Mouse (Mus musculus): ENCODE measurements around the gene Upk3a. TPM values are rescaled to one million over a fixed set of nuclear protein-coding genes. Genes with fewer than 3 reads are reported as not detected.

The Upk3a gene
- polyA plus RNA-seq (2015; fragmentation: Nextera tagmentation; extraction: Ambion mirVana) = 0.77 and 1.1 TPM in 2 replicates

DNA sequence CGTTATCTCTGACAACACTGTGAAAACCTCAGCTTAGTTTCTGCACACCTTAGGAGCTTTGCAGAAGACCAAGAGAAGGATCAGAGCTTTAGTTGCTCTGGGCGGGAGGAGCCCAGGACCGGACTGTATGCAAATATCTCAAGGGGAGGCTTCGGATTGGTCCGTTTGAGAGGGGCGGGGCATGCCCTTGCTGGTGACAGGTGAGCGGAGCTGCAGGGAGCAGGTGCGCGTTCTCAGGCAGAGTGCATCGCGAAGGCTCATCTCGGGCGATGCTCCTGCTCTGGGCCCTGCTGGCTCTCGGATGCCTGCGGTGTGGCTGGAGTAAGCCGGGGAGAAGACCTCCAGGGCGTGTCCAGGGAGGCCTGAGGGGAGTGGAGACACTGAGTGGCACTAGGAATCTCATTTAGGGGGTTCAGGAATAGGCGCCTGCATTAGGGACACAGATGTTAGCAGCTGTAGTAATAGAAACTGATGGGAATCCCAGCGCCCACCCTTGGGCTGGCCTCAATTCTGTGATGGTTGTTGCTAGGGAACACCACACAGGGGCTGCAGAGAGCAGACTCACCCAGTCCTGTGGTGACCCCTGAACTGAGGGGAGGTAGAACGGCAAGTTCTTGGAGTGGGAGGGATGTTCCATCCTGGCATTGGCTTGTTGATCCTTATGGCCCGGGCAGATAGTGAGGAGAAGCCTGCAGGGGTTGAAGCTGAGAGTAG is at the start of gene Upk3a:
Upk3a (plus strand) TSS at position 191 of the 714 bp plus-strand sequence.
- Histone ChIP-seq H3K4me2 (ENCODE audit: low read length) (peak within 1 kb of the TSS; percentile 53), H3K9ac (ENCODE audit: low read depth, low read length) (0 out of 2 replicates have a peak within 1 kb of the TSS, but pooled peaks have one; percentile 32), H3K4me1 (ENCODE audit: control insufficient read depth, insufficient read depth, low read length) (peaks cover 7% of the 10 kb centered on the region), H3K36me3 (ENCODE audit: control insufficient read depth, insufficient read depth, low read length) (no peaks in the 10 kb centered on the region), H3K4me3 (ENCODE audit: low read depth, low read length) (peak within 1 kb of the TSS; percentile 5; the same call in 1 of the 2 replicates), H3K9me3 (replicated peaks; ENCODE audit: control insufficient read depth, low read length, poor library complexity, severe bottlenecking) (no peaks in the 10 kb centered on the region), H3K27me3 (ENCODE audit: control insufficient read depth, insufficient read depth, low read depth, low read length) (no peaks in the 10 kb centered on the region), H3K27ac (ENCODE audit: low read length) (no peak within 1 kb of the TSS)
- ATAC-seq = no peak
- WGBS = 7% methylated on average over 21 of the region's 21 CpGs

DNA sequence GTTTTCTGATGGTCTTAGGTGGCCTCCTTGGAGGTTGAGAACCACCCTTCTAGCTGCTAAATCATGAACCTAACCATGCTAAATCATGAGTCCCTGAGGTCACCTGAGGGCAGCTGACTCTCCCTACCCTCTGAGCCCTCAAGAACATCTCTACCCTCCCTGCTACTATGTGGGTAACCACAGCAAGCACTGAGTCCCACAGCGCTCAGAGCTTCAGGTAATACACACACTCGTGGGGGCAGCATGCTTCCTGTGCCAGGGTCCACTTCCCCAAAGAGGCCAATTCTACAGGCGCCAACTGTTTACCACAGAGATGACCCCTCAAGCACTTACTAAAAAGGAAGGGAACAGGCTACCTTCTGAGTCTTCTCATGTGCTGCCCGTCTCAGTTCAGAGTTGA is 48.4 kb upstream of the Upk3a start:
- H3K9ac ChIP-seq (ENCODE audit: low read depth, low read length) = no peak overlapping the region
- no peak overlapping the region for H3K27ac ChIP-seq (ENCODE audit: low read length)
- H3K4me1 ChIP-seq (ENCODE audit: control insufficient read depth, insufficient read depth, low read length) = peaks cover 10% of the 10 kb centered on the region
- H3K36me3 ChIP-seq (ENCODE audit: control insufficient read depth, insufficient read depth, low read length) = no peaks in the 10 kb centered on the region; the same call in 1 of the 2 replicates
- no peak overlapping the region for H3K4me2 ChIP-seq (ENCODE audit: low read length)
- H3K9me3 ChIP-seq (replicated peaks; ENCODE audit: control insufficient read depth, low read length, poor library complexity, severe bottlenecking) = no peaks in the 10 kb centered on the region
- no peak for ATAC-seq
- H3K27me3 ChIP-seq (ENCODE audit: control insufficient read depth, insufficient read depth, low read depth, low read length) = no peaks in the 10 kb centered on the region
- WGBS = 91% methylated on average over 4 of the region's 4 CpGs
- H3K4me3 ChIP-seq (ENCODE audit: low read depth, low read length) = no peak overlapping the region

DNA sequence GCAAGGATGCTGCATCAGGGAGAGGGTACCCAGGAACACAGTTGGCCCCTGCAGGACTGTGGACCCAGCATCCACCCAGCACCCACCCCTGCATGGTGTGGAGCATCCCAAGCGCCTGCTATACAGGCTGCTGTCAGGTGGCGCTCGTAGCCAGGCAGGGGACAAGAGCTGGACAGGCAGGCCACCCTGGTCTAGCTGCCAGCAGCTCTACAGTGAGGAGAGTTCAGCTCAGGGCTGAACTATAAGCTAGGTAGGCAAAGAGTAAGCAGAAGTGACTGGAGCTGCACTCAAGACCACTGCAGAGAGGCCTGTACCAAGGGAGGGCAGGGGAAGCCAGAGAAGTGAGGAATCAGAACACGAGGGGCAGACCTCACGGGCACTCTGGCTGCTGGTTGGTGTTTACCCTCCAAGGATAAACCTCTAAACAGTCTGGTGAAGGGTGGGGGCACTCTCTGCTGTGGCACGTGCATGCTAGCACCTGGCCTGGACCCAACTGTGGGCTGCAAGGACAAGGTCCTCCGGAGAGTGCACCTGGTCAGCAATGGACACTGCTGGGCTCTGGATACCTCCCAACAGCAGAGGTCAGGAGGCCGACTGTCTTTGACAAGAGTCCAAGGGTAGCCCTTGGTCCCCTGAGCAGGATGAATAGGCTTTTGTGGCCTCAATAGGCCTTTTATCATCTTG is 43.9 kb upstream of the Upk3a start:
- 0 out of 2 replicates have a peak, but pooled peaks have one; percentile 60 for ATAC-seq
- Histone ChIP-seq H3K4me2 (ENCODE audit: low read length) (no peak overlapping the region), H3K27ac (ENCODE audit: low read length) (no peak overlapping the region), H3K9ac (ENCODE audit: low read depth, low read length) (peak overlapping the region; percentile 30; the same call in 1 of the 2 replicates), H3K27me3 (ENCODE audit: control insufficient read depth, insufficient read depth, low read depth, low read length) (no peaks in the 10 kb centered on the region), H3K4me3 (ENCODE audit: low read depth, low read length) (no peak overlapping the region), H3K36me3 (ENCODE audit: control insufficient read depth, insufficient read depth, low read length) (no peaks in the 10 kb centered on the region; the same call in 1 of the 2 replicates), H3K9me3 (replicated peaks; ENCODE audit: control insufficient read depth, low read length, poor library complexity, severe bottlenecking) (no peaks in the 10 kb centered on the region), H3K4me1 (ENCODE audit: control insufficient read depth, insufficient read depth, low read length) (peaks cover 17% of the 10 kb centered on the region)
- WGBS = 48% methylated on average over 8 of the region's 8 CpGs

DNA sequence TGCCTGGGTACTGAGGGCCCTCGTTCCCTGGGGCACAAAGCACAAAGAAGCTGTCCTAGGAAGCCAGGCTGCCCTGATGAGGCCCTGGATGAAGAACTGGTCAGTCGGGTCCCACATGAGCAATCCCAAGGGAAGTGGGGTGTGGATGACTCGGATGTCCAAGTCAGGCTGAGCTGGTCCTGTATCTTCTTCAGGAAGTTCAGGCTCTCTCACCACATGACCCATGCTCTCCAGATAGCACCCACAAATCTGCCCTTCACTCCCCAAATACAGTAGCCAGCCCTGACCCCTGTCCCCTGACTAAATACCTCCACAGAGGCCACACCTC is 43.4 kb upstream of the Upk3a start:
- no peaks in the 10 kb centered on the region; the same call in 1 of the 2 replicates for H3K36me3 ChIP-seq (ENCODE audit: control insufficient read depth, insufficient read depth, low read length)
- H3K4me3 ChIP-seq (ENCODE audit: low read depth, low read length) = no peak overlapping the region
- no peaks in the 10 kb centered on the region for H3K27me3 ChIP-seq (ENCODE audit: control insufficient read depth, insufficient read depth, low read depth, low read length)
- H3K27ac ChIP-seq (ENCODE audit: low read length) = no peak overlapping the region
- H3K4me2 ChIP-seq (ENCODE audit: low read length) = no peak overlapping the region
- H3K4me1 ChIP-seq (ENCODE audit: control insufficient read depth, insufficient read depth, low read length) = peaks cover 17% of the 10 kb centered on the region
- ATAC-seq = no peak
- WGBS = 19% methylated on average over 3 of the region's 3 CpGs
- H3K9ac ChIP-seq (ENCODE audit: low read depth, low read length) = no peak overlapping the region
- no peaks in the 10 kb centered on the region for H3K9me3 ChIP-seq (replicated peaks; ENCODE audit: control insufficient read depth, low read length, poor library complexity, severe bottlenecking)

DNA sequence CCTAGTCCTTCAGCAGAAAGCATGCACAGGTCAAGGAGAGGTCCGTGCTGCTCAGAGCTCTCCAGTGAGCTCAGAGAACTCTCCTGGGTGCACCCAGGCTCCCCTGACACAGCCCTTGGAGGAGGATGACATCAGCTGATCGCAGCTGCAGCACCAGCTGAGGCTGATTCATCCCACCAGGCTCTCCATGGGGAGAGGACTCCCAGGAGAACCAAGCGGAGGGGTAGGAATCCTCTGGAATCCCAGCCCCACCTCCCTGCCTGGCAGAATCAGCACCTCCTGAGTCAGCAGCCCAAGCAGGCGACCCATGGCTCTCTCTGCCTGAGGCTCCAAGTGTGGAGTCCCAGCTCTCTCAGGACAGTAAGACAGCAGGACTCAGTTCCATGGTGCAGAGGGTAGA is 41.2 kb upstream of the Upk3a start:
- Histone ChIP-seq H3K4me1 (ENCODE audit: control insufficient read depth, insufficient read depth, low read length) (peaks cover 17% of the 10 kb centered on the region), H3K36me3 (ENCODE audit: control insufficient read depth, insufficient read depth, low read length) (no peaks in the 10 kb centered on the region), H3K4me2 (ENCODE audit: low read length) (no peak overlapping the region), H3K27me3 (ENCODE audit: control insufficient read depth, insufficient read depth, low read depth, low read length) (no peaks in the 10 kb centered on the region), H3K4me3 (ENCODE audit: low read depth, low read length) (no peak overlapping the region), H3K27ac (ENCODE audit: low read length) (no peak overlapping the region), H3K9me3 (replicated peaks; ENCODE audit: control insufficient read depth, low read length, poor library complexity, severe bottlenecking) (no peaks in the 10 kb centered on the region), H3K9ac (ENCODE audit: low read depth, low read length) (no peak overlapping the region)
- 38% methylated on average over 4 of the region's 4 CpGs for WGBS
- ATAC-seq = no peak

DNA sequence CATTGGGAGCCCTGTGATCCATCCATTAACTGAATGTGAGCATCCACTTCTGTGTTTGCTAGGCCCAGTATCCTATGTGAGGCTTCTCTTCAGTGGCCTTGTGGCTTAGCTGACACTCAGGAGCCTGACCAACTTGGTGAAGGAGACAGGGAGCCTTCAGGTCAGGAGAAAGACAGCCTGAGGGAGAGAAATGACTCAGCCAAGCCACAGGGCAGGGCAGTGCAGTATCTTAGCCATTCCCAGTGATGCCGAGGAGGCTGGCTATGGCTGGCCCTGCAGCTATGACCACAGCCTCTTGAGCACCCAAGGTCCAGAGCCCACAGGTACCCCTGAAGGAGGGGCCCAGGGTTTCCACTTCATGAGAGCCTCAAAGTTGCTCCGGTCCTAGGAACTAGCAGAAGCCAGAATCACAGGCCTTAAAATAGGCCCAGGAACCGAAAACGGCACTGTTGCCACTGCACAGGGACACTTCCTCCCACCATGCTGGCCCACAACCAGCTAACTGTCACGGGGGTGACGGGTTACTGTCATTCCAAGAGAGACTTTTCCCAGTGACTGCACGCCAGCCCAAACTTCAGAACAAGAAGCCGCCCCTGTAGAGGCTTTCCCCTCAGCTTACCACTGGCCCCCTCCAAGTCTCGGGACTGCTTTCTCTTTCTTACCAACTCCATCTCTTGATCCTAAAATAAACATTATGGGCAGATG is 35.2 kb upstream of the Upk3a start:
- no peak for ATAC-seq
- no peak overlapping the region for H3K27ac ChIP-seq (ENCODE audit: low read length)
- H3K4me3 ChIP-seq (ENCODE audit: low read depth, low read length) = no peak overlapping the region
- no peaks in the 10 kb centered on the region for H3K9me3 ChIP-seq (replicated peaks; ENCODE audit: control insufficient read depth, low read length, poor library complexity, severe bottlenecking)
- H3K36me3 ChIP-seq (ENCODE audit: control insufficient read depth, insufficient read depth, low read length) = no peaks in the 10 kb centered on the region
- WGBS = 86% methylated on average over 9 of the region's 9 CpGs
- H3K9ac ChIP-seq (ENCODE audit: low read depth, low read length) = no peak overlapping the region
- peaks cover 21% of the 10 kb centered on the region for H3K4me1 ChIP-seq (ENCODE audit: control insufficient read depth, insufficient read depth, low read length)
- no peaks in the 10 kb centered on the region for H3K27me3 ChIP-seq (ENCODE audit: control insufficient read depth, insufficient read depth, low read depth, low read length)
- H3K4me2 ChIP-seq (ENCODE audit: low read length) = no peak overlapping the region

DNA sequence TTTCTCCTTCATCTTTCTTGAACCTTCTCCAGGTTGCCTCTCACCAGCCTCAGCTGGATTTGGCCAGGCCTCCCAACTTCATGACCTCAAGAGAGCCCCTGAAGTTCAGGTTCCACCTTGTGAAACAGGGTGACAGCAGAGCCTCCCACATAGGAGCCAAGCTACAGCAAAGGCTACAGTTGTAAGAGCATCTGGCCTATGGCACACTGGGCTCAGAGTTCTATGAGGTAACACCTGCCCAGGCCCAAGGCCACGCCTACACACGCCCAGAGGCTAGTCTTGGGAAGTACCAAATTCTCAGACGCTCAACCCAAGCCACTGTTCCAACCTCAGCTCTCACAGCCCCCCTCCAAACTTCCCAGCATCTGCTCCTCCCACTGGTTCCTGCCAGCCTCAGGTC is 34.1 kb upstream of the Upk3a start:
- Histone ChIP-seq H3K4me3 (ENCODE audit: low read depth, low read length) (no peak overlapping the region), H3K27me3 (ENCODE audit: control insufficient read depth, insufficient read depth, low read depth, low read length) (no peaks in the 10 kb centered on the region)
- WGBS = 90% methylated on average over 3 of the region's 3 CpGs

DNA sequence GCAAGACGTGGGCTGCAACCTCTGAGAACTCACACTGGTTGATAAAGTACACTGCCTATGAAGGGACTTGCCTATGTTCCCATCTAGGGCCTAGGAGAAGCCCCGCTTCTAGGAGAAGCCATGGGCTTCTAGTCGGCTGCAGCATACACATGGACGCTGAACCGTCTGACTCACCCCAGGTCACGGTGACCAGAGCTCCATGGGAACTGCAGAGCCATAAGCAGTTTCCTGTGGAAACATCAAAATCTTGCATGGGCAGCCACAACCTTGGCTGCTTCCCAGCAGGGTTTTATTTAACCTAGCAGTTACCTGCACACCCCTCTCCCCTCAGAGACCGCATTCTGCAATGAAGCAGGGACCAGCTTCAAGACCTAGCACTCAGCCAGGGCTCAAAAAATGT is 33.2 kb upstream of the Upk3a start:
- no peaks in the 10 kb centered on the region for H3K9me3 ChIP-seq (replicated peaks; ENCODE audit: control insufficient read depth, low read length, poor library complexity, severe bottlenecking)
- H3K9ac ChIP-seq (ENCODE audit: low read depth, low read length) = no peak overlapping the region
- H3K4me1 ChIP-seq (ENCODE audit: control insufficient read depth, insufficient read depth, low read length) = peaks cover 25% of the 10 kb centered on the region
- 90% methylated on average over 7 of the region's 7 CpGs for WGBS
- no peaks in the 10 kb centered on the region for H3K27me3 ChIP-seq (ENCODE audit: control insufficient read depth, insufficient read depth, low read depth, low read length)
- H3K4me3 ChIP-seq (ENCODE audit: low read depth, low read length) = no peak overlapping the region
- ATAC-seq = no peak
- H3K27ac ChIP-seq (ENCODE audit: low read length) = no peak overlapping the region
- no peaks in the 10 kb centered on the region for H3K36me3 ChIP-seq (ENCODE audit: control insufficient read depth, insufficient read depth, low read length)
- no peak overlapping the region for H3K4me2 ChIP-seq (ENCODE audit: low read length)

More for the DNA sequence above, 34.1 kb upstream of the Upk3a start:
- H3K4me1 ChIP-seq (ENCODE audit: control insufficient read depth, insufficient read depth, low read length) = peaks cover 21% of the 10 kb centered on the region
- H3K27ac ChIP-seq (ENCODE audit: low read length) = no peak overlapping the region
- H3K4me2 ChIP-seq (ENCODE audit: low read length) = no peak overlapping the region
- no peaks in the 10 kb centered on the region for H3K36me3 ChIP-seq (ENCODE audit: control insufficient read depth, insufficient read depth, low read length)
- no peak overlapping the region for H3K9ac ChIP-seq (ENCODE audit: low read depth, low read length)
- ATAC-seq = no peak
- no peaks in the 10 kb centered on the region for H3K9me3 ChIP-seq (replicated peaks; ENCODE audit: control insufficient read depth, low read length, poor library complexity, severe bottlenecking)
